Mouse (Mus musculus): ENCODE results near the gene Serpina1d.
"Not testable (repeated sequence)": the region's sequence is repeated elsewhere in the genome, so short reads cannot be mapped to it uniquely, and the experiment has no call there.

Serpina1d gene

GRCm38 (mm10) chr12:103773246-103773851 is at the start of gene Serpina1d:
Serpina1d (minus strand) TSS chr12:103773592.
- not testable (repeated sequence) for DNase-seq (ENCODE audit: low spot score)

- not testable (repeated sequence) for DNase-seq (ENCODE audit: low spot score)
These were observed 2.8 kb downstream of the Serpina1d start for GRCm38 (mm10) chr12:103770597-103770996.

- DNase-seq (ENCODE audit: low spot score), result not testable (repeated sequence)
These were observed 10.3 kb downstream of the Serpina1d start for GRCm38 (mm10) chr12:103763083-103763482.

- not testable (repeated sequence) for DNase-seq (ENCODE audit: low spot score)
These were observed 13.1 kb downstream of the Serpina1d start for GRCm38 (mm10) chr12:103760316-103760715.

- not testable (repeated sequence) for DNase-seq (ENCODE audit: low spot score)
These were observed 27.4 kb downstream of the Serpina1d start for GRCm38 (mm10) chr12:103745957-103746356.

GRCm38 (mm10) chr12:103737791-103738580 is 35.4 kb downstream of the Serpina1d start:
- DNase-seq (ENCODE audit: low spot score), result not testable (repeated sequence)

GRCm38 (mm10) chr12:103735566-103735965 is 37.8 kb downstream of the Serpina1d start:
- DNase-seq (ENCODE audit: low spot score), result not testable (repeated sequence)

- not testable (repeated sequence) for DNase-seq (ENCODE audit: low spot score)
These were observed 38.3 kb downstream of the Serpina1d start for GRCm38 (mm10) chr12:103735101-103735500.

Measured in urinary bladder, postnatal 10 days (tissue).